Mouse (Mus musculus) ES-E14 (cell line): ENCODE results near the gene Copg2. TPM values are rescaled to one million over a fixed set of nuclear protein-coding genes. Genes with fewer than 3 reads are reported as not detected.

Experiments
- DNase-seq: peaks from one replicate; pipeline ENCODE4 v3.0.0-alpha.2; 2013; ENCODE audit warnings: low read depth, low spot score
- H3K27ac ChIP-seq: 2 replicates; pipeline ENCODE4 v1.5.1; 2012; ENCODE audit warnings: low read depth, mild to moderate bottlenecking, low read length, moderate library complexity, mixed read lengths; ENCODE audit not compliant: poor library complexity, insufficient read depth, severe bottlenecking
- H3K36me3 ChIP-seq: 2 replicates; pipeline ENCODE4 v1.6.1; 2012; ENCODE audit warnings: mild to moderate bottlenecking, low read length, moderate library complexity, mixed read lengths; ENCODE audit not compliant: control insufficient read depth, poor library complexity, insufficient read depth, severe bottlenecking
- H3K4me1 ChIP-seq, 2 experiments: fragments of 150-350 bp in 1 of 2; sonication (generic) in 1 of 2; 2 replicates each; pipeline ENCODE4 v1.6.1; 2012; ENCODE audit warnings: low read length in 2 of 2, mild to moderate bottlenecking in 1 of 2, mixed read lengths in 1 of 2; ENCODE audit not compliant: control insufficient read depth in 2 of 2, insufficient read depth in 2 of 2, poor library complexity in 1 of 2
- H3K4me3 ChIP-seq, 2 experiments: fragments of 150-350 bp in 1 of 2; sonication (generic) in 1 of 2; 2 replicates each; pipeline ENCODE4 v1.5.1; 2012; ENCODE audit warnings: low read length in 2 of 2, low read depth in 1 of 2, mild to moderate bottlenecking in 1 of 2, mixed read lengths in 1 of 2; ENCODE audit not compliant: insufficient read depth in 1 of 2, poor library complexity in 1 of 2, severe bottlenecking in 1 of 2
- H3K9ac ChIP-seq: 2 replicates; pipeline ENCODE4 v1.6.1; 2012; ENCODE audit warnings: low read depth, mild to moderate bottlenecking, low read length, mixed read lengths; ENCODE audit not compliant: poor library complexity, insufficient read depth, severe bottlenecking
- H3K9me3 ChIP-seq: fragments of 150-350 bp; sonication (generic); 2 replicates; pipeline ENCODE4 v1.6.1; 2012; ENCODE audit warnings: low read depth, mild to moderate bottlenecking, low read length; ENCODE audit not compliant: control insufficient read depth, insufficient read depth
- CHD2 ChIP-seq: IDR thresholded peaks from 2 replicates; pipeline ENCODE4 v1.6.1; 2014; ENCODE audit warnings: mild to moderate bottlenecking, low read depth, low read length, inconsistent platforms
- HCFC1 ChIP-seq: IDR thresholded peaks from 2 replicates; pipeline ENCODE4 v1.6.1; 2012; ENCODE audit warnings: low read length, inconsistent platforms, borderline replicate concordance; ENCODE audit not compliant: insufficient read depth
- MAFK ChIP-seq: IDR thresholded peaks from 2 replicates; pipeline ENCODE4 v1.6.1; 2014; ENCODE audit warnings: mild to moderate bottlenecking, low read depth, low read length, inconsistent platforms; ENCODE audit not compliant: insufficient read depth
- ZC3H11A ChIP-seq: IDR thresholded peaks from 2 replicates; pipeline ENCODE4 v1.6.1; 2012; ENCODE audit warnings: low read depth, mild to moderate bottlenecking, inconsistent platforms, low read length, borderline replicate concordance
- ZNF384 ChIP-seq: IDR thresholded peaks from 2 replicates; pipeline ENCODE4 v1.6.1; 2012; ENCODE audit warnings: low read depth, low read length, inconsistent platforms
- in situ Hi-C, 2 experiments: fragments of 600-800 bp; cut with MboI; formaldehyde crosslinking; loops; one replicate each; pipeline ENCODE4 v1.15.1; 2025; ENCODE audit warnings: low sequenced_read_pairs in 2 of 2, inconsistent platforms in 1 of 2; ENCODE audit not compliant: unreplicated experiment in 2 of 2
- total RNA-seq: library from RNA; depleted of rRNA; stranded (reverse); fragments of 300-350 nt; gene quantifications from 2 replicates; pipeline ENCODE4 v1.2.3, GENCODE M21; 2012; rRNA removed

Copg2 gene
- total RNA-seq = 33.0 and 35.7 TPM in 2 replicates

- in situ Hi-C loops = no loop called here
- peak; percentile 84 for DNase-seq
- TF ChIP-seq CHD2 = peak; percentile 52; the same call in 1 of the 2 replicates
- no peak for TF ChIP-seq ZC3H11A
Measured at GRCm38 (mm10) chr6:30896195-30896985, at the start of gene Copg2. Gene Copg2 (minus strand): TSS chr6:30896794.

DNA sequence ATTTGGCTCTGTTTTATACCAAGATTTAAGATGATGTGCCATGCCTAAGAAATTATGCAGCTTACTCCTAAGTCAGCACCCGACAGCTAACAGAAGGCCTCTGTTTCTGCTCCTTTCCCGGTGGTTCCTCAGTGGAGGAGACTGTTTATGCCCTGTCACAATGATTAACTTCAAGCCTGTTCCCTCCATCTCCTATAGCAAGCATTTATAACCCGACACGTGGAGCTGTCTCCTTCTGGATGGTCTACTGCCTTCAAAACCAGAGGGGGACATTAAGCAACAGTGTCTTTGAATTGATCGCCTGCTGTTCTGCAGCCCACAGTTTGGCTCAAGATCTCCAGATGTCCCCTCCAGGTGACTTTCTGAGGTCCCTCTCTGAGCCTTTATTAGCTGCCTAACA, 42.7 kb upstream of the Copg2 start:
- Histone ChIP-seq H3K4me3 (no peak overlapping the region), H3K9ac (no peak overlapping the region), H3K4me1 (no peaks in the 10 kb centered on the region), H3K9me3 (no peaks in the 10 kb centered on the region), H3K27ac (no peak overlapping the region), H3K36me3 (no peaks in the 10 kb centered on the region)
- in situ Hi-C loops = no loop called here
- DNase-seq = no peak
- no peak for TF ChIP-seq ZC3H11A
- no peak for TF ChIP-seq MAFK
- TF ChIP-seq ZNF384 = no peak
- TF ChIP-seq HCFC1 = no peak
- TF ChIP-seq CHD2 = no peak

More at GRCm38 (mm10) chr6:30896195-30896985, at the start of gene Copg2:
- H3K4me3 ChIP-seq = peak within 1 kb of the TSS; percentile 98 to 100
- H3K27ac ChIP-seq = peak within 1 kb of the TSS; percentile 83
- no peaks in the 10 kb centered on the region for H3K36me3 ChIP-seq
- H3K4me1 ChIP-seq = no peaks in the 10 kb centered on the region; a peak in 2 of 4 replicates
- no peaks in the 10 kb centered on the region for H3K9me3 ChIP-seq
- peak within 1 kb of the TSS; percentile 97 for H3K9ac ChIP-seq

GRCm38 (mm10) chr6:30922821-30923220, 26.2 kb upstream of the Copg2 start:
- DNase-seq = no peak
- no peaks in the 10 kb centered on the region for H3K36me3 ChIP-seq
- H3K9ac ChIP-seq = no peak overlapping the region
- TF ChIP-seq MAFK (no peak), ZC3H11A (0 out of 2 replicates have a peak, but pooled peaks have one; percentile 20)
- no peaks in the 10 kb centered on the region for H3K4me1 ChIP-seq
- H3K9me3 ChIP-seq = no peaks in the 10 kb centered on the region
- H3K4me3 ChIP-seq = no peak overlapping the region
- no peak overlapping the region for H3K27ac ChIP-seq
- in situ Hi-C loops = no loop called here

GRCm38 (mm10) chr6:30921826-30922225, 25.2 kb upstream of the Copg2 start:
- DNase-seq = no peak

More at GRCm38 (mm10) chr6:30921826-30922225, 25.2 kb upstream of the Copg2 start:
- no peaks in the 10 kb centered on the region for H3K4me1 ChIP-seq
- in situ Hi-C loops = no loop called here
- H3K4me3 ChIP-seq = no peak overlapping the region
- no peak for TF ChIP-seq ZNF384
- no peak for TF ChIP-seq HCFC1
- TF ChIP-seq MAFK = no peak
- TF ChIP-seq ZC3H11A = no peak
- TF ChIP-seq CHD2 = no peak
- no peaks in the 10 kb centered on the region for H3K36me3 ChIP-seq
- H3K9me3 ChIP-seq = no peaks in the 10 kb centered on the region
- H3K27ac ChIP-seq = no peak overlapping the region
- H3K9ac ChIP-seq = no peak overlapping the region
